Mouse (Mus musculus) embryonic fibroblast, embryonic 13.5 days (primary cell): ENCODE results near the gene Rnft2.

Experiments
- CTCF ChIP-seq: IDR thresholded peaks from 2 replicates; pipeline ENCODE4 v1.5.1; 2011; ENCODE audit warnings: mild to moderate bottlenecking, control low read depth, low read length, moderate library complexity, borderline replicate concordance; ENCODE audit not compliant: insufficient read depth
- POLR2A ChIP-seq: IDR thresholded peaks from 2 replicates; pipeline ENCODE4 v1.6.1; 2011; ENCODE audit warnings: low read depth, mild to moderate bottlenecking, control low read depth, low read length, moderate library complexity

DNA sequence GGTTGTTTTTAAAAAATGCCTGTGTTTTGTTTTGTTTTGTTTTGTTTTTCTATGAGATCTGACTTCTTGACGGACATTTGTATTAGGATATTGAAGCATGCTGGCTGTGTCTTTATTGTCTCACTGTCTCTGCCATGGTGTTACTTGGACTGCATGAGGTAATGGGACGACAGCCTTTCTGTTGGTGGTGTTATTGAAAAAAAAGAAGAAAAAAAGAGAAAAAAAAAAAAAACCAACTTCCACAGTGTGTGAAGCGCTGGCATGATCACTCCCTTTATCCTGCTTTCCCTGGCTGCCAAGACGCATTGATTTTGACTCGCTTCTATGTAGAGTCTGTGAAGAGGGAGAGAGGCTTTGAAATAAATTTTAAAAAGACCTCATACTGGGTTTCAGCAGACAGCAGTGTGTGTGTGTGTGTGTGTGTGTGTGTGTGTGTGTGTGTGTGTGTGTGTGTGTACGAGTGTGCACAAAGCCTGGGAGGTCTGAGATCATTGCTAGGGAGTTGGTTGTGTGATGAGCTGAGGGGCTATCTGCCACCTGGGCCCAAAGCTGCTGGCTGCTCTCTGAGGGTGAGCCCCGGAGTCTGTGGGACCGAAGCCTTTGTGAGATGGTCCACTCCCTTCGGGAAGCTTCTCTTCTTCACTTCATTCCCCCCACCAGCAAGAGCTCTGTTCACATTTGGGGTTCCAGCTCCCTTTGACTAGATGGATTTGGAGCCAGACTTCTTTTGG lies 57.8 kb downstream of the Rnft2 start:
- no peak for TF ChIP-seq POLR2A
- no peak for TF ChIP-seq CTCF
